Mouse (Mus musculus) frontal cortex, postnatal 25 days (tissue): ENCODE measurements around the gene Ccne1.
"Not testable (repeated sequence)": the region's sequence is repeated elsewhere in the genome, so short reads cannot be mapped to it uniquely, and the experiment has no call there.

Source experiments
- DNase-seq, 2 experiments: peaks; one replicate each; pipeline ENCODE4 v3.0.0; 2022; ENCODE audit warnings: low spot score in 2 of 2

Gene Ccne1

DNA sequence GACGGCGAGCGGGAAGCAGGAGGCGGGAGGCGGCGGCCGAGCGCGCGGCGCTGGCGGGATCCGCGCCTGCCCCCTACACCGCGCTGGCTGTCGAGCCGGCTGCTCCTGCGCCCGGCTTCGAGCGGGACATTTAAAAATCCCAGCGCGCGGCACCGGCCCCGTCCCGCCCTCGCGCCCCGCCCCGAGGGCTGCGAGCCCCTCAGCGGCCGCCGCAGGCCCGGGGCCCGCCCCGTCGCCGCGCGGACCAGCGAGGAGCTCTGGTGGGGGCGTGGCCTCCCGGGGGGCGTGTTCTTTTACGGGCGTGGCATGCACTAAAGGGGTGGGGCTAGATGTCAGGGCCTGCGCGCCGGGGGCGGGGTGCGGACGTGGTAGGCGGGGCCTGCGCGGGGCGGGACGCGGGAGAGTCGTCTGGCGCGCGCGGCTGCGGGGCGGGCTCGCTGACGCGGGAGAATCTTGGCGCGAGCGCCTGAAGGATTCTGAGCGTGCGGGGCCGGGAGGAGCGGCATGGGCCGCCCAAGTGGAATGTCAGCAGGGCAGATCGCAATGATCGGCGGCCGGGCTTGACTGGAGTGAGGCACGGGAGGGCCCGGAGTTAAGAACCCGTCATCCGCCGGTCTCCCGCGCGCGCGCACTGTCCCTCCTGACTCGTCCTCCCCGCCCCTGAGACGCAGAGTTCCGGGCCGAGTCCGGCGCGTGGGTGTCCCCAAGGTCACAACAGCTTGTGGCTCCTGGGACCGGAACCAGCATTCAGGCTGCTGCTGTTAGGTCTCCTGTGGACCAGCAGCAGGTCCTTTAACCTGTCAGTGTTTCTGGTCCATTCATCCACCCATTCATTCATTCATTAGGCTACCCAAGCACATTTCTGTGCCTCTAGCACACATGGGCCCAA lies at the start of gene Ccne1:
Ccne1 (minus strand) TSS at position 164 of the 889 bp plus-strand sequence.
- peak; percentile 97 to 99 for DNase-seq

DNA sequence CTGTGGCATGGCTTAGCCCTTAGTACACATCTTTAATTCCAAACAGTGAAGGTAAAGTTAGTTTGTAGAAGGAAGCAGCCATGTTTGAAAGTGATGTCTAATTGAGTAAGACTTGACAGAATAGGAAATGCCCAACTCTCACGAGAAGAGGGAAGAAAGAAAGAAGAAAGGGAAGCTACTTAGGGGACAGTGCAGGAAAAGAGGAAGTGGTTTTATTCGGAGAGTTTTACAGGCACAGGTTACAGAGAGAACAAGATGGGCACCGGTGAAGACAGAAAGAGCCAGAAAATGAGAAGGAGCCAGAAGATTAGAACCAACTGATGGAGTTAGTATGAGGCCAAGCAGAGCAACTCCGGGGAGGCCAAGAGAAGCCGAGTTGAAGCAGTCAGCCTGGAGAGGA lies 48.5 kb upstream of the Ccne1 start:
- no peak for DNase-seq

DNA sequence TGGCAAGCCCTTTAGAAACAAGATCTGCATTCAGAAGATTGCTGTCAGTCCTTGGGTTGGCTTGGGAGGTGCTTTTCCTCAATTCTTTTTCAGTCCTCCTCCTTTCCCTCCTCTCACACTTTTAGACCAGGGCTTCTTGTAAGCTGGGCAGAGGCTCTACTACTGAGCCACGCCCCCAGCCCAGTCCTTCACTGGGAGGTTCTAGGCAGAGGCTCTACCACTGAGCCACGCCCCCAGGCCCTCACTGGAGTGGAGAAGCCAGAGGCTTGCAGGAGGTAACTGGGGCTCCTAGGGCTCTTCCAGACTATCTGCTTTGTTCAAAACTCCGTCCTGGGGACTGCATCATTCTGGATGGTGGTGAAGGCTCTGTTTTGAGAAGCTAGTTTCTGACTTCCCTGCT lies 45.2 kb upstream of the Ccne1 start:
- no peak for DNase-seq

DNA sequence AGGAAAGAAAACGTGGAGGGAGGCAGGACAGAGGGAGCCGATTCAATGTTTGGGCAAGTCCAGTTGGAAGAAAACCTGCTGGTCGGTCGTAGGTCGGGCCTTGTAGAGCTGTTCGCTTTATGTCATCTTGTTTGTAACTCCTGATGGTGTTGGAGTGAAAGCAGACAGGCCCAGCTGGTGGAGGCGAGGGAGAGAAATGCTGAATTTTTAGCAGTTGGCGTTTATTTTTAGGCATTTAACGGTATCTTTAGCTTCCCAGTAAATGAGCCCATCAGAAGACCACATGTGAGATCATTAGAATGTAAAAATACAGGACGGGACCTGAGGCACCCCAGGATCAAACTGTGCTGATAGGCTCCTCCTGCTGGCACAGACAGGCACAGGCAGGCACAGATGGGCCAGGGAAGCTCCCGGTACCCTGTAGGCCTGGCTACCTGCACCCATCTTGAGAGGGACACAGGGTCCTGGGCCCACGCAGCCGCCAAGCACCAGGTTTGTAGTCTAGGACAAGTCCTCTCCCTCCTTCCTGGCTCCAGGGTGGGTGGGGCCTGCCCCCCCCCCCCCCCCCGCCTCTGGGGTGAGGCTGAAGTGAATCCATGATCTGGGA lies 44.5 kb upstream of the Ccne1 start:
- no peak for DNase-seq

DNA sequence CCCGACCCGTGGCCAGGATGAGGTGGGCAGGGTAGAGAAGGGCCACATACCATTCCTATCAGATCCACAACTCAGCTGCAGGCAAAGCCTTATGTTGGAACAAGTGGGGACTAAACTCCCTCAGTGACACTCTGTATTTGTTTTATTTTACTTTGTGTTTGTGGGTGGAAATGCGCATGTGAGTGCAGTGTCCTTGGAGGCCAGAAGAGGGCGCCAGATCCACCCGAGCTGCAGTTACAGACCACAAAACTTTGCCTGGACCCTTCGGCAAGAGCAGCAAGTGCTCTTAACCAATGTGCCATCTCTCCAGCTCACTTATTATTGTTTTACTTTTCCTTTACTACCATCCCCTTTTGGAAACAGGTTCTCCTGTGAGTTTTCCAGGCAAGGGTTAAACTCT lies 40.1 kb upstream of the Ccne1 start:
- no peak for DNase-seq

DNA sequence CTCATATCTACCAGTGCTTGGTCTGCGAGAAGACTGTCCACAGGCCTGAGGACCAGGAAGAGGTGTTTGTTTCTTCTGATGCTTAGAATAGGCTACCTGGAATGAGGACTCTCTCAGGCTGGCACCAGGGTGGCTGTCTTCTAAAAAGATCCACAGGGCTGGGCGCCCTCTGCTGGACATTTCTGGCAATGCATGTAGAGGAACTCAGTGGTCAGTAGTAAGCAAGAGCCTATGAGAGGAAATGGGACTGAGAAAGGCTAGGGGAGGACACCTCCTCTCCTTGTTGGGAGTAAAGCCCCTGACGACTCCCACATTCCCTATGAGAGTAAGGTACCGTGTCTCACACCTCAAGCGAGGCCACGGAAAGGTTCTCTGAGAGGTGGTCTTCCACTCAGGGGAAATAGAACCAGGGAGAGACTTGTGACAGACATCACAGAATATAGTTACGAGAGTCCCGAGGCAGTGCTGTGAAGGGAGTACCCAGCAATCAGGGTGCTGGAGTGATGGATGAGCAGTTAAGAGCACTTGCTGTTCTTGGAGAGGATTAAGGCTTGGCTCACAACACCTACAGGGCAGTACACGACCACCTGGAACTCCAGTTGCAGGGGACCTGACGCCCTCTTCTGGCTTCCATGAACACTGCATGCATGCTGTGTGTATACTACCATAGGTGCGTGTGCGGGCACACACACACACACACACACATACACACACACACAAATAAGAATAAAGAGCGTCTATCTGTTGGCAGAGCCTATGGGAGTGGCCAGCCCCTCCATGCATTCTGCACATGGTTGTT lies 34.6 kb upstream of the Ccne1 start:
- peak; percentile 82 to 88 for DNase-seq

DNA sequence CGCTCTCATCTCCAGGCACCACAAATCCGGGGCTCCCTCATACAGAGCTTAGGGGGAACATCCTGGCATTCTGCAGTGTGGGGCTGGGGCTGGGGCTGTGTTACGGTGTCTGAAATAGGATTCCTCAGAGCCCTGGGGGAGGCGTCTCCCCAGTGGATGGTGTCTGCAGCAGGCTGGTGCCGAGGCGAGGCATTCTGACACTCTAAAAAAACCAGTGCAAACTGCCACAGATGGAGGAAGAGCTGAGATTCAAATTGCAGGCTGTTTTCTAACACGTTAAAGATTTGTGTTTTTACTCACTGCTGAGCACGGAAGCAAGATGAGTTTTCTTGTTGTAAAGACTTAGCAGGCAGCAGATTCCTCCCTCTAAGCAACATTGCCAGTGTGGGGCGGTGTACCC lies 33.0 kb upstream of the Ccne1 start:
- peak; percentile 30 to 39 for DNase-seq

DNA sequence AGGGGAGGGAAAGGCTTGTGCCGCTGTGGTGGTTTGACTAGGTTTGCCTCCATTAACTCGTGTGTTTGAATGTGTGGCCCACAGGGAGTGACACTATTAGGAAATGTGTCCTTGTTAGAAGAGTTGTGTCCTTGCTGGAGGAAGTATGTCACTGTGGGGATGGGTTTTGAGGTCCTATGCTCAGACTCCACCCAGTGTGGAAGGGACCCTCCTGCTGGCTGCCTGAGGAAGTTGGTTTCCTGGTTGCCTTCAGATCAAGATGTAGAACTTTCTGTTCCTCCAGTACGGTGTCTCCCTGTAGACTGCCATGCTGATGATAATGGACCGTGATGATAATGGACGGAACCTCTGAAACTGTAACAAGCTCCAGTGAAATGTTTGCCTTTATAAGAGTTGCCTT lies 27.1 kb upstream of the Ccne1 start:
- no peak for DNase-seq

DNA sequence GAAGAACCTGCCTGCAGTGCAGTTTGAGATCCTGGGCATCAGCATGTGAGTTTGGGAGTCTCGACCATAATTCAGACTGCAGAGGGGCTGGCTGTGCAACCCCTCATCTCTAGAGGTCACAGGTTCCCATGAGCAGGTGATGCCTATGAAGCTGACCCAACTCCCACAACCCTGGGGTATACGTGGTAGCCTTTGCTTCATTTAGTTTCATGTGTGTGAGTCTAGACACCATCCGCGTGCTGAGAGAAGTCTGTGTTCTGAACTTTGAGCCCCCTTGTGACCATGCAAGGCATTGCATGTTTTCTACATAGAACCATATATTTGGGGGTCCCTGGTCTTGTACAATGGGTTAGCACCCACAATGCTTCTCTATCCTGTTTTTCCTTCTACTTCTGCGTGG lies 23.9 kb upstream of the Ccne1 start:
- no peak for DNase-seq

DNA sequence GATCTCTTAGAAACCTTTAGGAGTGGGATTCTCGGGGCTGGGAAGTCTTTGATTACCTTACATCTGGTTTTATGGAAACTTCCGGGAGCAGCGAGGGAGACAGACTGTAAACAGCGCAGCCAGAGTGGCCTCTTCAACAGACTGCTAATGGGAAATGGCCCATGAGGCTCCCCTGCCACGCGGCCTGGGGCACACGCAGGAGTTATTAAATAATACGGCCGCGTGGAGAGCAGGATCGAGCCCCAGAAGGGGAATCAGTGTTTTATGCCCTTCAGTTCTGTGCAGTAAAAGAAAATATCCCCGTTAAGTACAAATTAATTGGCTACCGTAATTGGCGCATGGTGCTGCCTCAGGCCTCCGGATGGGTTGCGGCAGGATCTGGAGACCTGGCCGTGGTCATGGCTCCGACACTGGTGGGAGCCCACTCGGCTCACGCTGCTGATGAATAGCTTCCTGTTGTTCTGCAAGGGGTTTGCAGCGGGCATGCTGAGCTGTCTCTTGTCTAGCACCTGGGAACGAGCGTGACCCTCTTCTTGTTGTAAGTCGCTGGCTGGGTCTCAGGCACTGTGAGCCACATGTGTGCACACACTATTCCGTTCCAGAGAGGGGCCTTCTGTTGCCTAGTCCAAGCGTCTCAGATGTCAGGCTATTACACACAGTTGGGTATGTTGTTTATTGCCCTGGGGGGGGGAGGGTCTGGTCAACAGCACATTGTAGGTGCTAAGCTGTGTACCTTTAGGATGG lies 22.8 kb upstream of the Ccne1 start:
- DNase-seq = no peak

DNA sequence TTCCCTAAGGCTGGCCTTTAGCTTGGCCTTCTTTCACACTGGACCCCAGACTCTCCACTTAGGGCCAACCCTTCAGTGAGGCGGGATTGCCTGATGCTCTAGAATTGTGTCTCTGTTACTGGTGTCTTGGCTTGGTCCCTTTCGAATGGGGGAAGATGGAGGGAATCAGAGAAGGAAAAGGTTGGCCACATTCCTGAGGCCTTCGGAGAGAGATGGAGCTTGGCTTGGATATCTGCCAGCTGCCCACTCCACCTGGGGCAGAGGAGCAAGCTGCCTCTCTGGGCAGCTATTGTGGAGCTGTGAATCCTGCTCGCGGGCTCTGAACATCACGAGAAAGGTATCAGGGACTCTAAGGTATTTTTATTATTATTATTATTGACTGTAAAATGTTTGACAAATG lies 22.2 kb upstream of the Ccne1 start:
- no peak for DNase-seq

DNA sequence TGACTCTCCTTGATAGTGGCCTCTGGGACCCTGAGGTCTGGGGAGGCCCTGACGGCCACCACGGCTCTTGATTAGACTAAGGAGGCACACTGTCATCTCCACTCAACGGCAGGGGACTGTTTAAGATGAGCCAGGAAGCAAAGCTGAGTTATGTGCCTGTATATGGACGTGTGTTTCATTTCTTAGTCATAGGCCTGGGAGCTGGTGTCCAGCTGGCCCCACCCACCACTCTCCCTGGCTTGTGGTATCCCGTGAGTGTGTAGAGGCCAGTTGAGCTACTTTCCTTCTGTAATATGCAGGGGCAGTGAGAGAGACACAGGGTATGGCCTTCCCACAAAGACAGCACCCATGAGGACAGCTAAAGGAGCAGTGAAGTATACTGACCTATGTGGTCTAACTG lies 20.9 kb upstream of the Ccne1 start:
- not testable (repeated sequence) for DNase-seq

DNA sequence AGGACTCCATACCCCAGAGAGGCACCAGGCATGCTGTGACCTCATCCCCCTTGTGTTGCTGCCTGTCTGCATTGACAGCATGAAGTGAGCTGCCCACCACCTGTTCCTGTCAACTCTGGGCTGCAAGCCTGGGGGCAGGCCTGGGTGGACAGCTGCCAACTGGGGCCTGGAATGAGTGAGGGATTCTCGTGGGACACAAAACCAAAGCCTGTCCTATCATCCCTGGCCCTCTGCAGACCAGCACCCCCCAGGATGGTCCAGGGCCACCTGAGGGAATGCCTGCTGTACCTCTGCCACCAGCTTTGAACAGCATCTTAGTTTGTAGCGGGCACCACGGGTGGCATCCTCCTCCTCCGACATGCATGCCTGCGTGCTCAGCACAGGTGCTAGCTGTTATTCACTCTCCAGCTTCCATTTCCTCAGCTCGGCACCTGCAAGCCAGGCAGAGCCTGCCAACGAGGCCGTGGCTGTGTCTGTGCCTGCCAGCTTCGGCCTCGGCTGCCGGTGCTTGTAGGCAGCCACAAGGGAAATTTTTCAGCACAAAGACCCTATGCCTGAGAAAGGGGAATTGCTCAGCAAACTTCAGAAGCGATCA lies 18.3 kb upstream of the Ccne1 start:
- no peak for DNase-seq

DNA sequence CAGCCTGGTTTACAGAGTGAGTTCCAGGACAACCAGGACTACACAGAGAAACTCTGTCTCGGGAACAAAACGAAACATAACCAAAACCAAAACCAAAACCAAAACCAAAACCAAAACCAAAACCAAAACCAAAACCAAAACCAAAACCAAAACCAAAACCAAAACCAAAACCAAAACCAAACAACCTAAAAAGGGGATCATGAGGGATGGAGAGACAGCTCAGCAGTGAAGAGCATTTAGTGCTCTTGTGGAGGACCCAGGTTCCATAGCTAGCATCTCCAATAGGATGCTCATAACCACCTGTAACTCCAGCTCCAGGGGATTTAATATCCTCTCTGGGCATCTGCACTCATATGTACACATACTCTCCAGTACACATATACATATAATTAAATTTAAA lies 16.8 kb upstream of the Ccne1 start:
- DNase-seq = not testable (repeated sequence)

DNA sequence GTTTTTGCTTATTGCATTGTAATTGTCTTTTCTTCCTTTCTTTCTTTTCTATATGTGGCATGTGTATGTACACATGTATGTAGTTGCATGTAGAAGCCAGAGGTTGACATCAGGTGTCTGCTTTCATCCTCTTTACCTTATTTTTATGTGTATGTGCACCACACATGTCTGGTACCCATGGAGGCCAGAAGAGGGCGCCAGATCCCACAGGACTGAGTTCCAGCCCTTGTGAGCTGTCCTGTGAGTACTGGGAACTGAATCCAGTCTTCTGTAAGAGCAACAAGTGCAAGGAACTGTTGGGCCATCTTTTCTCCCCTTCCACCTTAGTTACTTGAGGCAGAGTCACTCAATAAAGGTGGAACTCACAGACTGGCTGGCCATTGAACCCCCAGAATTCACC lies 11.3 kb upstream of the Ccne1 start:
- DNase-seq = no peak

DNA sequence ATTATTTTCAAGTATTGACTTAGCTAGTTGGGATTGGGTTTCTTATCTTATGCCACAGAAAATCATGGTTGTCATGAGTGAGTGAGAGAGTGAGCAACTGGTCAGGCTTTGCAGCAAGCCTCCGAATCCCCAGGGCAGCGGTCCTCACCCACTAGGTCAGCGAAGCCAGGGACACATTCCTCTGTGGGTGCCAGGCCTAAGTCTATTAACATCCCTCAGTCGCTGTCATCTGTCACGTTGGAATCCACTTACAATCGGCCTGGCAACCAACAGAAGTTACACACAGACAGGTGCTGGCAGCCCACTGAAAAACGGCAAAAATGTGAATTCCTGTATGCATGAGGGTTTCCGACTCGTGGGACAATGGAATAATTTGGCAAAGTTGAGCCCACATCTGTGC lies 5.1 kb upstream of the Ccne1 start:
- DNase-seq = no peak

DNA sequence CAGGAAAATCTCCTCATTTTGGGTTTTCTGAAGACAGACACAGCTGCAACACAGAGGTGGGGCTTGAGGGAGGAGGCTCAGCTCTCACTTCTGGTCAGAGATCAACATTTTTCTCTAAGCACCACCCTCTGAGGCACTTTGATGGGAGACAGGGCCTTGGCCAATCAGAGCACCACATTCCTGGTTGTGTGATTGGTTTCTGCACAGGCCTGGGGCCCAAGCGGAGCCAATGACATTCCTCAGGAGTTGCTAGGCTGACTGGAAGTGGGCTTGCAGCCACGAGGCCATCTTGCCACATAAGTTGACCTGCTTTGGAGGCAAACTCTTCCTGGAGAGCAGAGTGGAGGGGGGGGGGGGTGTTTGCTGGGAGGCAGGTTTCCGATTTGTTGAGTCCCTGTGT lies 4.7 kb upstream of the Ccne1 start:
- no peak for DNase-seq

DNA sequence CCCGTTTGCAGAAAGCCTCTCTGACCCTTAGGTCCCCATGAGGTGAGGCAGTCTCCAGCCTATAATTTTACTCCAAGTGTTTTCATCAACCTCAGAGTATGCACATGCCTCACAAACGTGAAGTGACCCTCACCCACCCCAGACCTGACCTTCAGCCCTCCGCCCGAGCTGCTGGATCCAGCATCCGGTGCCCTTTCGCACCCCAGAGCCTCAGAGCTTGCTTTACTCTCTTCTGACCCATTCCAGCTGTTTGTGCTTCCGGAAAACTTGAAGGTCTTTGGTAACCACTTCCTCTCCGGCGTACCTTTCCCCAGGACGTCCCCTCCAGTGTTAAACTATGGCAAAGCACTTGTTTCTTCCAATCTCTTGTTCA lies 912 bp upstream of the Ccne1 start:
- no peak for DNase-seq

DNA sequence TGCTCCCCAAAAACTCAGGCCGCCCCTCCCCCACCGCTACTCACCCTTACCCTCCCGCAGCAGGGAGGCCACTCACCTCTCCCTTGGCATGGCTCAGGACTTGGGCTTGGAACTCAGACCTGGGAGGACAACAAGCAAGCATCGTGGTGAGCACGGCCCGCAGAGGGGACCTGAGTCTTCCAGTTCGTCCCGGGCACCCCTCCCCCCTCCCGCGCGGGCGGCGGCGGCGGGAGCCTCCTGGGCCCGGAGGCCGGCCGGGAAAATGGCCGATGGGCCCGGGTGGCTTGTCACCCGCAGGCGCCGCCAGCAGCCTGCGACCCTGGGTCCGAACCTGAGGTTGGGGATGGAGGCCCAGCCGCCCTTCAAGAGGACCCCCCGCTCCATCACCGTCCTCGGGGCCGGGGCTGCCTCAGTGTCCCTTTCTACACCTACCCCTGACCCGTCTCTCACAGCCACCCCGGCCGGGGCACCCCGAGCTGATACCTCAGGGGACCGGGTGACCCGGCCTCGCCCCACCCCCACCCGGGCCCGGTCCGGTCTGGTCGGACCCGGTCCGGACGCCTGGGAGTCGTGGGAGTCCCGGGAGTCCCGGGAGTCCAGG lies 523 bp downstream of the Ccne1 start:
- DNase-seq = peak; percentile 19 to 23

DNA sequence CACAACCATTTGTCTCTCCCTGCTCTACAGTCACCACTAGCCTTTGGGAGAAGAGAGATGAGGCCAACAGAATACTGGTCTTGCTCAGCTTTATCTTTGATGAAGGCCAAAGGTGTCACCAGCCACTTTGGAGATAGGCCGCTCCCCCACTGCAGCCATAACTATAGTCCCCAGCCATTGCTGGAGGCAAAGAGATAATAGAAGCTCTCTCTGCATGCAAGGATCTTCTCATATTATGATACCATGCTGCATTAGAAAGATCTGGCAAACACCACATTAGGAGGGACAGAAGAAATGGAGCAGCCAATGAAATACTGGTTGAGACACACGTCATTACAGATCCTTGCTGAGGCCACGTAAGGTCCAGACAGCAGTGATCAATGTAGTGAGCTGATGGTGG lies 2.0 kb downstream of the Ccne1 start:
- no peak for DNase-seq

DNA sequence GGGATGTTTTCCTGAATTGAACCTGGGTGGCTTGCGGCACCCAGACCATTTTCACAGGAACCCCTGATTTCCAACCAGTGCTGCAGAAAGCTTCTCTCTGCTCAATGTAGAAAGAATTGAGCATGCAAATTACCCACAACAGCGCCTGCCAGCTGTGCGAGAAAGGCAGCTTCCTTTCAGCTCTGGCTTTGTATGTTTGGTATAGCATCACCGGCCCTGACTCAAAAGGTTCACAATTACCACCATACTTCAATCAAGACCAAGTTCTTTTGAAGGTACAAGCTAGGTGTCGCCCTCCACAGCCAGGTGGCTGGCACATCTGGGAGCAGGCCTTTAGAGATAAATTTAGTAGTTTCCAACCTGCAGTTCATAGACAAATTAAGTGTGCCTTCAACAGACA lies 3.2 kb downstream of the Ccne1 start:
- DNase-seq = no peak
